Mouse (Mus musculus) heart, postnatal 4 days (tissue): ENCODE measurements around the gene Tat. TPM values are rescaled to one million over a fixed set of nuclear protein-coding genes. Genes with fewer than 3 reads are reported as not detected.

ENCODE experiments used
- total RNA-seq, 2 experiments: library from RNA; stranded (reverse); gene quantifications; 2 replicates each; pipeline ENCODE4 v1.2.3; 2021

Tat gene
- total RNA-seq, 2 experiments from 2014 or later: 0.14 TPM; not detected in 1

Other genes starting within 250 kb of the Tat start
- 10 to 100 TPM; 51.8 to 55.9 TPM for gene Ap1g1, start 211.9 kb upstream of the Tat start, total RNA-seq
- 1 to 10 TPM; 6.0 to 6.5 TPM for gene Phlpp2, start 121.9 kb upstream of the Tat start, total RNA-seq
- gene Marveld3, start 28.2 kb upstream of the Tat start, total RNA-seq: under 1 TPM; 0.36 to 0.63 TPM
- 1 to 10 TPM; 2.1 to 4.0 TPM for gene Chst4, start 49.3 kb downstream of the Tat start, total RNA-seq
- gene Zfp612, start 89.3 kb downstream of the Tat start, total RNA-seq: 1 to 10 TPM; 6.2 to 6.3 TPM
- gene Gm21964, start 110.8 kb downstream of the Tat start, total RNA-seq: not detected
- gene Gm17720, start 112.3 kb downstream of the Tat start, total RNA-seq: not detected
- under 1 TPM; 0.31 to 0.65 TPM for gene Calb2, start 177.8 kb downstream of the Tat start, total RNA-seq
- 1 to 10 TPM; 3.9 to 4.5 TPM for gene Cmtr2, start 225.2 kb downstream of the Tat start, total RNA-seq